Mouse (Mus musculus) layer of hippocampus, adult 8-10 months (tissue): ENCODE measurements at regions not wholly inside any gene's neighbourhood (a gene's known extent, or its start where the extent isn't known, plus 50 kb on each side); places are given as distances from the start of the nearest gene placed in this dataset.
A peak's percentile ranks its signal among the peaks of the same experiment; 100 is the strongest.
"Not testable (repeated sequence)": the region's sequence is repeated elsewhere in the genome, so short reads cannot be mapped to it uniquely, and the experiment has no call there.

Source experiments
- DNase-seq, 2 experiments: peaks; one replicate each; pipeline ENCODE4 v3.0.0; 2022; ENCODE audit warnings: low spot score in 2 of 2

GRCm38 (mm10) chr16:63102930-63103329 is 248.8 kb downstream of the Pros1 start:
- DNase-seq = no peak

- DNase-seq = no peak
Observed at GRCm38 (mm10) chr16:63104383-63104782, 250.3 kb downstream of the Pros1 start.

- DNase-seq = no peak
Observed at GRCm38 (mm10) chr16:63104938-63105714, 251.0 kb downstream of the Pros1 start.

GRCm38 (mm10) chr16:63116456-63116855 is 262.3 kb downstream of the Pros1 start:
- peak; percentile 54 to 65 for DNase-seq

GRCm38 (mm10) chr16:63118721-63119120 is 264.6 kb downstream of the Pros1 start:
- no peak for DNase-seq

- no peak for DNase-seq
Observed at GRCm38 (mm10) chr16:63143851-63144250, 289.7 kb downstream of the Pros1 start.

GRCm38 (mm10) chr16:63155300-63155821 is 301.3 kb downstream of the Pros1 start:
- no peak for DNase-seq

GRCm38 (mm10) chr16:63170101-63170500 is 316.0 kb downstream of the Pros1 start:
- no peak for DNase-seq

GRCm38 (mm10) chr16:63179228-63179627 is 325.1 kb downstream of the Pros1 start:
- DNase-seq = peak; percentile 50 to 63

GRCm38 (mm10) chr16:63191181-63191580 is 337.1 kb downstream of the Pros1 start:
- DNase-seq = no peak

GRCm38 (mm10) chr16:63191623-63192022 is 337.5 kb downstream of the Pros1 start:
- no peak for DNase-seq

GRCm38 (mm10) chr16:63194595-63194994 is 340.5 kb downstream of the Pros1 start:
- no peak for DNase-seq

GRCm38 (mm10) chr16:63213471-63213870 is 359.4 kb downstream of the Pros1 start:
- DNase-seq = not testable (repeated sequence)

- peak in 1 of 2 experiments; percentile 11 for DNase-seq
Observed at GRCm38 (mm10) chr16:63220228-63220879, 366.2 kb downstream of the Pros1 start.

- DNase-seq = no peak
Observed at GRCm38 (mm10) chr16:63224608-63225007, 370.5 kb downstream of the Pros1 start.

- DNase-seq = no peak
Observed at GRCm38 (mm10) chr16:63225097-63225496, 371.0 kb downstream of the Pros1 start.

- DNase-seq = peak in 1 of 2 experiments; percentile 4
Observed at GRCm38 (mm10) chr16:63229135-63229534, 375.0 kb downstream of the Pros1 start.

GRCm38 (mm10) chr16:63229567-63229966 is 375.5 kb downstream of the Pros1 start:
- no peak for DNase-seq

- no peak for DNase-seq
Observed at GRCm38 (mm10) chr16:63270173-63270572, 416.1 kb downstream of the Pros1 start.

- DNase-seq = no peak
Observed at GRCm38 (mm10) chr16:63277556-63277955, 423.4 kb downstream of the Pros1 start.

GRCm38 (mm10) chr16:63278259-63278697 is 424.2 kb downstream of the Pros1 start:
- DNase-seq = no peak

GRCm38 (mm10) chr16:63287655-63288054 is 433.5 kb downstream of the Pros1 start:
- DNase-seq = no peak
